Mouse (Mus musculus): Measurements from ENCODE around the gene Calb2.
A peak's percentile ranks its signal among the peaks of the same experiment; 100 is the strongest.

Gene Calb2

GRCm38 (mm10) chr8:110168046-110168445 is at the start of gene Calb2:
Gene Calb2 (minus strand): TSS chr8:110168210.
- peak; percentile 79 for DNase-seq

- DNase-seq = peak; percentile 100
Observed at GRCm38 (mm10) chr8:110217681-110218131, 49.7 kb upstream of the Calb2 start.

- peak; percentile 17 for DNase-seq
Observed at GRCm38 (mm10) chr8:110217198-110217597, 49.2 kb upstream of the Calb2 start.

- DNase-seq = no peak
Observed at GRCm38 (mm10) chr8:110216253-110216652, 48.2 kb upstream of the Calb2 start.

GRCm38 (mm10) chr8:110215365-110215764 is 47.4 kb upstream of the Calb2 start, which contains the start of gene Cmtr2:
Gene Cmtr2 (plus strand): TSS chr8:110215665.
- DNase-seq = no peak

- peak; percentile 32 for DNase-seq
Observed at GRCm38 (mm10) chr8:110201806-110202205, 33.8 kb upstream of the Calb2 start.

- peak; percentile 71 for DNase-seq
Observed at GRCm38 (mm10) chr8:110196678-110197077, 28.7 kb upstream of the Calb2 start.

GRCm38 (mm10) chr8:110188961-110189750 is 21.1 kb upstream of the Calb2 start:
- DNase-seq = no peak

GRCm38 (mm10) chr8:110185538-110185937 is 17.5 kb upstream of the Calb2 start:
- no peak for DNase-seq

- no peak for DNase-seq
Observed at GRCm38 (mm10) chr8:110183748-110184147, 15.7 kb upstream of the Calb2 start.

- no peak for DNase-seq
Observed at GRCm38 (mm10) chr8:110182735-110183367, 14.8 kb upstream of the Calb2 start.

- no peak for DNase-seq
Observed at GRCm38 (mm10) chr8:110177359-110178155, 9.5 kb upstream of the Calb2 start.

GRCm38 (mm10) chr8:110174826-110175225 is 6.8 kb upstream of the Calb2 start:
- no peak for DNase-seq

- no peak for DNase-seq
Observed at GRCm38 (mm10) chr8:110172161-110172560, 4.2 kb upstream of the Calb2 start.

- DNase-seq = no peak
Observed at GRCm38 (mm10) chr8:110166270-110166669, 1.7 kb downstream of the Calb2 start.

- DNase-seq = no peak
Observed at GRCm38 (mm10) chr8:110162007-110162406, 6.0 kb downstream of the Calb2 start.

- no peak for DNase-seq
Observed at GRCm38 (mm10) chr8:110152951-110153350, 15.1 kb downstream of the Calb2 start.

GRCm38 (mm10) chr8:110145538-110145937 is 22.5 kb downstream of the Calb2 start:
- DNase-seq = peak; percentile 63

GRCm38 (mm10) chr8:110140770-110141169 is 27.2 kb downstream of the Calb2 start:
- no peak for DNase-seq

GRCm38 (mm10) chr8:110140156-110140555 is 27.9 kb downstream of the Calb2 start:
- DNase-seq = no peak

GRCm38 (mm10) chr8:110135515-110135914 is 32.5 kb downstream of the Calb2 start:
- DNase-seq = no peak

- no peak for DNase-seq
Observed at GRCm38 (mm10) chr8:110134236-110134635, 33.8 kb downstream of the Calb2 start.

GRCm38 (mm10) chr8:110130537-110130936 is 37.5 kb downstream of the Calb2 start:
- DNase-seq = peak; percentile 82
